Mouse (Mus musculus): Measurements from ENCODE around the gene BC005537.
"Not testable (repeated sequence)": the region's sequence is repeated elsewhere in the genome, so short reads cannot be mapped to it uniquely, and the experiment has no call there.

BC005537 gene

GRCm38 (mm10) chr13:24801308-24801921 lies at the start of gene BC005537:
Gene BC005537, plus strand, starts transcription at chr13:24801657.
- no peak for DNase-seq (ENCODE audit: inconsistent age in 2 of 2, low spot score in 1 of 2)

GRCm38 (mm10) chr13:24756756-24757155 lies 44.7 kb upstream of the BC005537 start:
- no peak for DNase-seq (ENCODE audit: inconsistent age in 2 of 2, low spot score in 1 of 2)

GRCm38 (mm10) chr13:24757820-24758564 lies 43.5 kb upstream of the BC005537 start:
- DNase-seq (ENCODE audit: inconsistent age in 2 of 2, low spot score in 1 of 2): no peak

GRCm38 (mm10) chr13:24759451-24759850 lies 42.0 kb upstream of the BC005537 start:
- DNase-seq (ENCODE audit: inconsistent age in 2 of 2, low spot score in 1 of 2): no peak

- DNase-seq (ENCODE audit: inconsistent age in 2 of 2, low spot score in 1 of 2): no peak
Observed at GRCm38 (mm10) chr13:24760351-24760870, 41.0 kb upstream of the BC005537 start.

- DNase-seq (ENCODE audit: inconsistent age in 2 of 2, low spot score in 1 of 2): no peak
Observed at GRCm38 (mm10) chr13:24761083-24761402, 40.4 kb upstream of the BC005537 start.

GRCm38 (mm10) chr13:24761403-24762227 lies 39.8 kb upstream of the BC005537 start, which contains the start of gene Gmnn:
Gene Gmnn, minus strand, starts transcription at chr13:24761923.
- DNase-seq (ENCODE audit: inconsistent age in 2 of 2, low spot score in 1 of 2): peak; percentile 92 to 96

GRCm38 (mm10) chr13:24762254-24762653 lies 39.2 kb upstream of the BC005537 start:
- DNase-seq (ENCODE audit: inconsistent age in 2 of 2, low spot score in 1 of 2): no peak

- DNase-seq (ENCODE audit: inconsistent age in 2 of 2, low spot score in 1 of 2): not testable (repeated sequence)
Observed at GRCm38 (mm10) chr13:24767809-24768208, 33.6 kb upstream of the BC005537 start.

GRCm38 (mm10) chr13:24771482-24771881 lies 30.0 kb upstream of the BC005537 start:
- DNase-seq (ENCODE audit: inconsistent age in 2 of 2, low spot score in 1 of 2): not testable (repeated sequence)

GRCm38 (mm10) chr13:24776146-24776844 lies 25.2 kb upstream of the BC005537 start:
- peak; percentile 53 to 82 for DNase-seq (ENCODE audit: inconsistent age in 2 of 2, low spot score in 1 of 2)

GRCm38 (mm10) chr13:24778026-24778425 lies 23.4 kb upstream of the BC005537 start:
- DNase-seq (ENCODE audit: inconsistent age in 2 of 2, low spot score in 1 of 2): no peak

GRCm38 (mm10) chr13:24778706-24779380 lies 22.6 kb upstream of the BC005537 start:
- no peak for DNase-seq (ENCODE audit: inconsistent age in 2 of 2, low spot score in 1 of 2)

- DNase-seq (ENCODE audit: inconsistent age in 2 of 2, low spot score in 1 of 2): peak; percentile 81 to 93
Observed at GRCm38 (mm10) chr13:24781916-24782315, 19.5 kb upstream of the BC005537 start.

GRCm38 (mm10) chr13:24786014-24786490 lies 15.4 kb upstream of the BC005537 start:
- DNase-seq (ENCODE audit: inconsistent age in 2 of 2, low spot score in 1 of 2): peak; percentile 49 to 56

- no peak for DNase-seq (ENCODE audit: inconsistent age in 2 of 2, low spot score in 1 of 2)
Observed at GRCm38 (mm10) chr13:24787477-24787876, 14.0 kb upstream of the BC005537 start.

- peak; percentile 24 to 70 for DNase-seq (ENCODE audit: inconsistent age in 2 of 2, low spot score in 1 of 2)
Observed at GRCm38 (mm10) chr13:24791349-24791748, 10.1 kb upstream of the BC005537 start.

GRCm38 (mm10) chr13:24792411-24793045 lies 8.9 kb upstream of the BC005537 start:
- peak; percentile 58 to 80 for DNase-seq (ENCODE audit: inconsistent age in 2 of 2, low spot score in 1 of 2)

- DNase-seq (ENCODE audit: inconsistent age in 2 of 2, low spot score in 1 of 2): no peak
Observed at GRCm38 (mm10) chr13:24798686-24799085, 2.8 kb upstream of the BC005537 start.

GRCm38 (mm10) chr13:24799378-24799777 lies 2.1 kb upstream of the BC005537 start:
- peak in 1 of 2 experiments; percentile 37 for DNase-seq (ENCODE audit: inconsistent age in 2 of 2, low spot score in 1 of 2)
